Mouse (Mus musculus) monocyte, adult 2 months (primary cell): ENCODE results near the gene Cdkl3.

Source experiments
- DNase-seq, 2 experiments: peaks; one replicate each; pipeline ENCODE4 v3.0.0; 2022; ENCODE audit warnings: low spot score in 2 of 2, low read depth in 1 of 2

Cdkl3 gene

GRCm38 (mm10) chr11:52011541-52011940 lies 7.5 kb downstream of the Cdkl3 start:
- no peak for DNase-seq

DNA sequence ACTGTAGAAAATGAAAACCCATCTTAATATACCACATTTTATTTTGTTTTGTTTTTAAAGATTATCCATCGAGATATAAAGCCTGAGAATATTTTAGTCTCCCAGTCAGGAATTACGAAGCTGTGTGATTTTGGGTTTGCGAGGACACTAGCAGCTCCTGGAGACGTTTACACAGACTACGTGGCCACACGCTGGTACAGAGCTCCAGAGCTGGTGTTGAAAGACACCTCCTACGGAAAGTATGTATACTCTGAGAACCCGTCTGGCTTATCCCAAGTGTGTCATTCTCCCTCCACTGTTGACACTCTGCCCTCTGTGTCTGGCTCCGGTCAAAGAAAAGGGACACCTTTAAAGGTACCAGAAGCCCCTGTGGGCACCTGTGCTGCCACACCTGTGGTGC lies 14.2 kb downstream of the Cdkl3 start:
- DNase-seq, result no peak

- DNase-seq, result no peak
Measured at GRCm38 (mm10) chr11:52032356-52032755, 28.3 kb downstream of the Cdkl3 start.

- no peak for DNase-seq
Measured at GRCm38 (mm10) chr11:52033953-52034352, 29.9 kb downstream of the Cdkl3 start.

DNA sequence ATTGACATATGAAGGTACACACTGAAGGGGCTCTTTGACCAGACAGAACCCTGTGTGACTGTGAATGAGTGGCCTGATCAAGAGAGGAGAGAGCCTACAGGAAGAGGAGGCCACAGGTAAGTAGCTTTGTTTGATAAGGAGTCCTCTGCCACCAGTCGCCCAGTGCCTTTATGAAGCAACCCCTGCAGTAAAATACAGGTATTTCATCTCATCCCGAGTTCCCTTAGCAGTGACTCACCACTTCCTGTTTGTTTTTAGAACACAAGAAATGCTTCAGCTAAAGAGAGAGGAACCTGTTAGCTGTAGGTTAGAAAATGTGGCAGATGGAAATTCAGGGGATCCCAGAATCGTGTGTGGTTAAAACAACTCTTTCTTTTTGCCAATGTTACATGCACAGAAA lies 31.9 kb downstream of the Cdkl3 start:
- no peak for DNase-seq

GRCm38 (mm10) chr11:52037659-52038058 lies 33.6 kb downstream of the Cdkl3 start:
- DNase-seq, result no peak

GRCm38 (mm10) chr11:52043224-52043623 lies 39.2 kb downstream of the Cdkl3 start:
- DNase-seq, result no peak

DNA sequence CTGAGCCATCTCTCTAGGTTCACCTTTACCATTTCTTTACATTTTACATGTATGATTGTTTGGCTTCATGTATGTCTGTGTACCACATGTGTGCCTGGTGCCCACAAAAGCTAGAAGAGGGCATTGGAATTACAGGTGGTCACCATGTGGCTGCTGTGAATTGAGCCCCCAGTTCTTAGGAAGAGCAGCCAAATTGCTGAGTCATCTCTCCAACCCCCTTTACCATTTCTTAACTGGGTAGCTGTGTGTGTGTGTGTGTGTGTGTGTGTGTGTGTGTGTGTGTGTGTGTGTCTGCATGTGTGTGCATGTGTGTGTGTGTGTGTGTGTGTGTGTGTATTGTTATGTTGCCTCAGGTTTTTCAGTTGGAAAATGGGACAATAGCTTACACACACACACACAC lies 40.1 kb downstream of the Cdkl3 start:
- DNase-seq, result no peak

DNA sequence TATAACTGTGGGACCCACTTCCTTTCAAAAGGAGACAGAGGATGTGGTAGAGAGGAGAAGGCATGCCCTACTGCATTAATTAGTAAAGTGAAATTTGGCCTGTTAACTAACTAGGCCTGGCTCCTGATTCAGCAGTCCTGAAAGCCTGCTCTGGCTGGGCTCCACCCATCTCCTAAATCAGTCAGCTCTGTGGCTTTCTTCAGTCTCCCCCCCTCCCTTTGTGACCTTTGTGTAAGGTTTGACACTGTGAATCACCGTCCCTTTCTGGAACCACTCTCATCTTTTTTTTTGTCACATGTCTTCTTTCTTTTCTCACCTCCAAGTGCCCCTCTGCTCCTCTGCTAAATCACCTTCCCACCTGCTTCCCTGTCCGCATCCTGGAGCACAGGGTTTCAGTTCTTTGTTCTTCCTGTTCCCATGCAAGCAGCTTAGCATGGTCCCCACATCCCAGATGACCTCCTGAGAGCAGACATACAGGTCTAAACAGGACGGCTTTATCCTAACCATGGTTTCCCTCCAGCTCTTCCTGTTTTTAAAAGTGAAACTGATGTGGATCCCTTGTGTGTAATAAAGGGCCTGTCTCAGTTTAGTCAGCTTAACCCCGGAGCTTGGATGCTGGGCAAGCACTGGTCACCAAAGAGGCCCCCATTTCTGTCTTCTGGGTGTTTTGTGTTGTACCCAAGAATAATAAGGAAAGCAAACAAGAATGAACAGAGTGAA lies 42.6 kb downstream of the Cdkl3 start:
- peak; percentile 12 for DNase-seq

DNA sequence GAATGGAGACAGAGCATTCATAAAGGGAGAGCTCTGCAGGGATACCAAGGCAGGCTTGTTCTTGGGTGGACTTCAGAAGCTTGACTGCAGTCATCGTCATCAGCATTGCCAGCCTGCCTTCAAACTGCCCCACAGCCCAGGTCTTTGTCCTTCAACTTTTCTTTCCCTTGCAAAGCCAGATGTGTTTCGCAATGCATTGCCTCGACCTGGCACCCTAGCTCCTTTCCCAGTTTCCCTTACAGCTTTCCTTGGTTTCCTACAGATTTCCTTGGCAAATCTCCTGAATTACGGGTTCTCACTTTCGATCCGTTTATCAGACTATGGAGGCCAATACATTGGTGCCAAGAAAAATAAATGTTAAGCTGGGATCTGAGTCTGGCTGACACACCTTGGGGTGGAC lies 49.4 kb downstream of the Cdkl3 start:
- no peak for DNase-seq

DNA sequence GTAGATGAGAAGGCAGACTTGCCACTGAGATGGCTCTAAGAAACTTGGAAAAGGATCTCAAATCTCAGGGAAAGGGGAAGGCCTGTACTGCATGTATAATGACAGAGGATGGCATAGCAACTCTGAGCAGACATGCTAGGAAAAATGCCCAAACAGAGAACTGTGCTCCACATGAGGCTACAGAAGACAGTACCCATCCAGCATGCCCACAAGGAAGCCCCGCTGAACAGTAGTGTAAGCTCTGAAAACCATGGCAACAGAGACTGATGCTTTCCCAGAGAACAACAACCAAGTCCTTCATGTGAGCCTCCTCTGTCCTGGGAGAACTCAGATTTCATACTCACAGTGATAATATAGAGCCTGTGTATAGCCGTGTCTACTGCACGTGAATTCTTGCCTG lies 50.7 kb downstream of the Cdkl3 start:
- no peak for DNase-seq

DNA sequence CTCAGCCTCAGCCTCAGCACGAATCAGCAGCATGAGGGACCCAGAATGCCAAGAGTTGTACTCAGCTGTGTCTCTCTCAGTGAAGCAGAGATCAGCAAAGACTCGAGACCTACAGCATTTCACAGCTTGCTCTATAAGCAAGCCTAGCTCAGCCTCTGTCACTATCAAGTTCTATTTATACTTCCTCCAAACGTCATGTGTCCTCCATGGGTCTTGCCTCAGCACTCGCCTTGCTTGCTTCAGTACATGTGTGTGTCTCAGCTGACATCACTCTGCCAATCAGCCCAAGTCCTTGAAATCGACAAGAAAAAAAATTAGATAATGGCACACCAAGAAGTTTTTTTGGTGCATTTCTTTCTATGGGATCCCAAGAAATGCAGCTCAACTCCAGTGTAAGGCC lies 52.2 kb downstream of the Cdkl3 start:
- DNase-seq, result no peak

GRCm38 (mm10) chr11:52059001-52059400 lies 55.0 kb downstream of the Cdkl3 start:
- DNase-seq, result no peak

- no peak for DNase-seq
Measured at GRCm38 (mm10) chr11:52060315-52060714, 56.3 kb downstream of the Cdkl3 start.

DNA sequence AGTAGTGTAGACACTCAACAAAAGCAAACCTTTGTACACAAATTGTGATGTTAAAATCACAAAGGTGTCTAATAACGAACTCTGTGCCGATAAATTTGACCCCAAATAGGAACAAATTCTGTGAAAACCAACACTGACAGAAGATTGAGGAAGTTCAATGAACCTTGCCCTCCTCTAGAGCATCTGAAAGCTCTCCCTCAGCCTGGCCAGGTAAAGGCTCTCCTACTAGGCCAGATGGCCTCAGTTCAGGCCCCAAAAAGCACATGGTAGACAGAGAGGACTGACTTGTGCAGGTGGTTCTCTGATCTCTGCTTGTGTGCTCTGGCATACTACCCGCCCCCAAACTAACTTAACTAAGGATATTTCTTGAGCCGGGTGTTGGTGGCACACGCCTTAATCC lies 58.4 kb downstream of the Cdkl3 start:
- DNase-seq, result no peak

DNA sequence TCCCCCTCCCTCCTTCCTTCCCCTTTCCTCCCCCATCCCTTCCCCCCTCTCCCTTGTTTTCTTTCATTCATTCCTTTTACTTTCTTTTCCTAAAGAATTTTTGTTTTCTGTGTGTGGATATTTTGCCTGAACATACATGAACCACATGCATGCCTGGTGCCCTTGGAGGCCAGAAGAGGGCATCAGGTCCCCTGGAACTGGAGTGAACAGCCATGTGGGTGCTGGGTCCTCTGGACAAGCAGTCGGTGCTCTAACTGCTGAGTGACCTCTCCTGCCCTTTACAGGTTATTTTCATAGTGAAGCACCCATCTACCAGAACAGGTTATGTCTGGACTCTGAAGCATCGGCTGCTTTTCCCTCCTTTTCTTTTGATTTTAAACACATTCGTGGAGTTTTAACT lies 60.4 kb downstream of the Cdkl3 start:
- DNase-seq, result no peak

GRCm38 (mm10) chr11:52065841-52066240 lies 61.8 kb downstream of the Cdkl3 start:
- no peak for DNase-seq

GRCm38 (mm10) chr11:52071768-52072167 lies 67.7 kb downstream of the Cdkl3 start:
- DNase-seq, result peak; percentile 25 to 40

DNA sequence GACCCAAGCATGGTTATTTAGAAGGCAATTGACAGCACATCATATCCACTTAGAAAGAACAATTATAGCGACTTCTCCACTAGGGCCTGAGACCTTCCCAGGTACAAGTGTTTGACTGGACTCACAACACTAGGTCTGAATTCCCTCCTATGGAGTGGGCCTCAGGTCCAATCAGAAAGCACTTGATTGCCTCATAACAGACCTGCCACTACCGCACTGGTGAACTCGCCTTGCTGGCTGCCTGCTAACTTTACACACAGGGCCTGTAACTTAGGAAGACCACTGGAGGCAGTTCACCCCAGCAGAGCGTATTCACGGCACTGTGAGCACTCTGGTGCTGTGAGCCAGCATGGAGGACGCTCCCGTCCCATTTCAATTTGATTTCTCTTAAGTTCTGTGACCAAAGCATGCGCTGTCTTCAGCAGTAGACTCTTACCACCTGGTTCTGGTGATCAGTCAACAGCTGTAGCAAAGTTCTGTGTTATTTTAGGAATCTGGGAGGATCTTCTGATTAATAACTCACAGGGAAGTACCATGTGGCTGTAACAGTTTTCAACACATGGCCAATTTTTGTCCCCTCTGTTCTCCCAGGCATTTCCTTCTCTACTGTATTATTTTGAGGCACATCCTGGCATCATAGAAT lies 69.6 kb downstream of the Cdkl3 start:
- no peak for DNase-seq

GRCm38 (mm10) chr11:52074626-52075470 lies 70.8 kb downstream of the Cdkl3 start:
- DNase-seq, result no peak

DNA sequence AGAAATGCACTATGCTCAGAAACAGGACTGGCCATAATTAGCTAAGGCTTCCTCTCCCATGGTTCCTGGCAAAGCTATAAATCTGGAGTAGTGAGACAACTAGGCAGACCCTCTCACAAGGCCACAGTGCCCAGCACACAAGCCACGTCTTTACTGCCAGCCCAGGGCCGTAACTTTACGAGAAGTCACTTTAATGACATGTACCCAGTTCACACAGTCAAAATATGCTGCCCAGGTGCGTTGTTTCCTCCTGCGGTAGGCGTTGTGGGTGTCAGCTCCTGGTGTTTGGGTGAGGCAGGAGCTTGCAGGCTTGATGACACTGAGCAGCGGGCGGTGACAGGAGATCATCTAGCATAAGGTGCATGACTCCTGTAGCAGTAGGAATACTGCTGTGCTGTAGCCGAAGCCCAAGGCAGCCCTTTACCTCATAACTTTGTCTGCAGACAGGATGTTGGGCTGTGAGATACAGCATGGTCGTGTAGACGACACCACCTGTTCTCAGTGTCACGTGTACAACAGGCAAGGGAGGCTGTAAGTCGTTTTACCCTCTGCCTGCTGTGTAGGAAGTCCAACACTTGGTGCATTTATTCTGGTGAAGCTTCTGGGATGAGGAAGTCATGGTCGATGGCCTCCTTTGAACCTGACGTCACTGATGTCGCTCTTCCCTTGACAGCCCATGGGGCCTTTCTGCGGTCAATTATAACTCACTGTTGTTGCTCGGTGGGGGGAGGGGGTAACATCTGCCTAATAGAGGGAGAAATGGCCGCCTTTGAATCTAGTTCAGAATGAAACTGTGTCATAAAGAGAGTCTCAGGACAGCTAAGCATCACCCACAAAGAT lies 72.0 kb downstream of the Cdkl3 start:
- peak; percentile 28 to 56 for DNase-seq
